Mouse (Mus musculus) MEL-GATA-1-ER (cell line): ENCODE data around the gene Snx20.
"Not testable (repeated sequence)": the region's sequence is repeated elsewhere in the genome, so short reads cannot be mapped to it uniquely, and the experiment has no call there.

ENCODE experiments used
- DNase-seq: peaks from one replicate; pipeline ENCODE4 v3.0.0-alpha.2; 2012; ENCODE audit warnings: low read depth; ENCODE audit errors: extremely low read depth

Snx20 gene

GRCm38 (mm10) chr8:88635474-88636397 lies at the start of gene Snx20:
Snx20 (minus strand) TSS chr8:88636128.
- peak; percentile 94 for DNase-seq

DNA sequence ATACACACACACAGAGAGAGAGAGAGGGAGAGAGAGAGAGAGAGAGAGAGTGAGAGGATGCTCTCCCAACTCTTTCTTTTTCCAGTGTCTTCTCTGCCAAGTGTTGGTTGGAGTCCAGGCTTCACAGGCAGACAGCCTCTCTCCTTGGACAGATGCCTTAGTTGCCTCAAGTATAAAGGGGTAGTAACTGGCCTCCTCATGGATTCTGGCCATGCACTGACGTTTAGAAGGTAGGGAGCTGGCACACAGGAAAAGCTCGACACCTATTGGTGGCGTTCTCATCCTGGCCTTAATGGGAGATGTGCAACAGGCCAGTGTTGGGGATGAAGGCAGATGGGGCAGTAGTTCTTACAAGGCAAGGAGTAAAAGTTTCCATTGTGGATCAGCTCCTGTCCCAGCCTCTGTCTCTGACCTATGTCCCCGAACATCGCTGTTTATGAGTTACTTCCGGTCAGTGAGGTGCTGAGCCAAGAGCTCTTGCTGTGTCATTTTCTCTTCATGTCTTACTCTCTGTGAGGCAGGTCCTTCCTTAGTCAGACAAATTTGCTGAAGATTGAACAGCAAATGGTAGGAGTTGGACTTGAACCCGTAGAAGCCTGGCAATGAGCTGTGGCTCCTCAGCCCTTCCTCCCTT lies 47.8 kb upstream of the Snx20 start:
- no peak for DNase-seq

DNA sequence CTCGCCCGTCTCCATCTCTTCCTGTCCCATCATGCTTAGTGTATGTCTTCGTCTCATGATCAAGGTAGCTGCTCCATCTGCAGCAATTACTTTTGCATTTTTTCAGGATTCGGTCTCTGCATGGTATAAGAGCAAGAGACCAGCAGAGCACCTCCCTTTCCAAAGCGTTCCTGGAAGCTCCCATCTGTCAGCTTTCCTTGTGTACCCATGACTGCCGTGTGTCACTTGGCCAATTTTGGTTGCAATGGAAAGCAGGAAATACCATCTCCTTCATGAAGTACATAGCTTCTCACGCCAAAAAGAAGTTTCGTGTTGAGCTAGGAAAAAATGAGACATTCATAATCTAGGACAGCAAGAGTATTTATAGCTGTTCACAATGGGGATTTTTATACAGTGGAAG lies 45.1 kb upstream of the Snx20 start:
- DNase-seq = no peak

GRCm38 (mm10) chr8:88680566-88680965 lies 44.6 kb upstream of the Snx20 start:
- no peak for DNase-seq

DNA sequence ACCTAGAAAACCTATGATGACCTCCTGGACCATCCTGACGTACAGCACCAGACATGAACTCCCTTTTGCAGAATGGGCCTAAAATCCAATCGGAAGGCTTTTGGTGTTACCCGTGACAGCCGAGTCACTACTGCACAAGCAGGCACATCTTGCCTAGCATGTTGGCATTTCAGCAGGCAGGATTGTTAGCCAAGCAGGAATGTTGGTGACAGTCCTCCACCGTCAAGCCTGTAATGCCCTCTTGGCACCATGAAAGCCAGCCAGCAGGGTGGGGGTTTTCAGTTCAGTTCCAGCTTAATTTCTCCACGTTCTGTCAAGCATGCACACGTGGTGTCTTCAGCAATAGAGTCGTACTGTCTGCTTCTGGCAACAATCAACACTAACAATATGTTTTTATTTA lies 41.1 kb upstream of the Snx20 start:
- no peak for DNase-seq

- DNase-seq = no peak
Observed at GRCm38 (mm10) chr8:88675372-88676165, 39.6 kb upstream of the Snx20 start.

GRCm38 (mm10) chr8:88673859-88674258 lies 37.9 kb upstream of the Snx20 start:
- no peak for DNase-seq

- no peak for DNase-seq
Observed at GRCm38 (mm10) chr8:88671575-88671974, 35.6 kb upstream of the Snx20 start.

DNA sequence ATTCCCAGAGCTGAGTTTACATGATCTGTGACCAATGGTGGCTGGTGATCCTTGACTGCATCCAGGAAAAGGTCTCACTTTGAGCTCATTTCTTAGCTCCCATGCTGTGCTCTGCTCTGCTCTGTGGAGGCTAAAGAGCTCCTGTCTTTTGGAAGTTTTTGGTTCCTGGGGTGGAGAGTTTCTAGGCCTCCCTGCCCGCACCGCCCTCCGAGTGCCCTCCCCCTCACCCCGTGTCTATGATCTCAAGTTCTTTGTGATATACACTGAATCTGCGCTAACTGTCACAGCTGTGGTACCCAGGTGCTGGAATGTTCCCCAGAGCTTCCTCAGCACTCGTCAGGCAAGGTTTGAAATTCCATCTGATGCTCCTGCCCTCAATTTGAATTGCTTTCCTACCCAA lies 34.9 kb upstream of the Snx20 start:
- no peak for DNase-seq

- no peak for DNase-seq
Observed at GRCm38 (mm10) chr8:88668400-88669086, 32.6 kb upstream of the Snx20 start.

GRCm38 (mm10) chr8:88666435-88666834 lies 30.5 kb upstream of the Snx20 start:
- peak; percentile 71 for DNase-seq

DNA sequence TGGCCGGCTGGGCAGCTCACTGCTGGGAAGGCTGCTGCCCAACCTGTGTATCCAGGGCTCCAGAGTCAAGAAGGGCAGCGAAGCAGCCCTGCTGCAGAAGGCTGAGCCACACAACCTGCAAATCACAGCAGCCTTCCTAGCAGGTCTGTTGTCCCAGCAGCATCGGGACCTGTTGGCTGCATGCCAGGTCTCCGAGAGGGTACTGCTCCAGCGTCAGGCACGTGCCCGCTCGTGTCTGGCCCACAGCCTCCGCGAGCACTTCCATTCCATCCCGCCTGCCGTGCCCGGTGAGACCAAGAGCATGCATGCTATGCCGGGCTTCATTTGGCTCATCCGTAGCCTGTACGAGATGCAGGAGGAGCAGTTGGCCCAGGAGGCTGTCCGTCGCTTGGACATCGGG lies 29.0 kb upstream of the Snx20 start:
- no peak for DNase-seq

DNA sequence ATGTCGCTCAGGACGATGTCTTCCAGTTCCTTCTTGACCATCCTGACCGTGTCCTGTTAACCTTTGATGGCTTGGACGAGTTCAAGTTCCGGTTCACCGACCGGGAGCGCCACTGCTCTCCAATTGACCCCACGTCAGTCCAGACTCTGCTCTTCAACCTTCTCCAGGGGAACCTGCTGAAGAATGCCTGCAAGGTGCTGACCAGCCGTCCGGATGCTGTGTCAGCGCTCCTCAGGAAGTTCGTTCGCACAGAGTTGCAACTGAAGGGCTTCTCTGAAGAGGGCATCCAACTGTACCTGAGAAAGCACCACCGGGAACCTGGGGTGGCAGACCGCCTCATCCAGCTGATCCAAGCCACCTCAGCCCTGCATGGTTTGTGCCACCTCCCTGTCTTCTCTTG lies 28.2 kb upstream of the Snx20 start:
- no peak for DNase-seq

DNA sequence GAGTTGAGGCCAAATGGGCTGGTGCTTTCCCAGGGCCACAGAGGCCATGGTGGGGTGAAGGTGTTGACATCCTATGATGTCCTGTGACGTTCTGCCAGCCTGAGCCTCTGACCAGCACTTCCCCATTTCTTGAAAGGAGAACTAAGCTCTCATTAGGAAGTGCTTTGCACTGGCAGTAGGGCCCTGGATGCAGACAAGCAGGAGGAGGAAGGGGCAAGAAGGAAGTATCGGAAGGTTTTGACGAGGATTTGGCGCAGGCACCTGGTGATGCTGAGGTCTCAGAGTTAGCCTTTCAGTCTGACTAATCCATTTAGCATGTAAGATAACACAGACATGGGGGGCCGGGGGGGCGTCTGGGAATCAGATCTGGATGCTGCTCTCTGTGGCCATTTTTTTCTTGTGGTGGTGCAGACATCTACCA lies 26.5 kb upstream of the Snx20 start:
- peak; percentile 93 for DNase-seq

DNA sequence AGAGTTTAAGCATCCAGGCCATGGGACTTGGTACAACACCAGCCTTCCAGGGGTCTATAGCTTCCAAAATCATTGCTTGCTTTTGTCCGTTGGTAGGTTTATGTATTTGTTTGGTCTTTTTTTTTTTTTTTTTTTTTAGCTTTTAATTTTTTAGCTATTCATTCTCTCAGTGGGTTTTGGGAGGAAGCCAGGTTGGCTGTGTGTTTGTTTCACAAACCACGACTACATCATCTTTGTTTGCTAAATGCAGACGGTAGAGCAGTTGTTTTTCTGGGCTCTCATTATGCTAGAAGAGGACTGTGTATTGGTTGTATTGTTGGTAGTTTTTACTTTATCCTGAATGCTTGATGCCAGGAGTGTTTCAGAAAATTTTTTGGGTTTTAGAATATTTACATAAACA lies 23.9 kb upstream of the Snx20 start:
- no peak for DNase-seq

GRCm38 (mm10) chr8:88655334-88655733 lies 19.4 kb upstream of the Snx20 start:
- no peak for DNase-seq

- not testable (repeated sequence) for DNase-seq
Observed at GRCm38 (mm10) chr8:88651122-88651521, 15.2 kb upstream of the Snx20 start.

GRCm38 (mm10) chr8:88650016-88650708 lies 14.2 kb upstream of the Snx20 start:
- DNase-seq = no peak

- DNase-seq = no peak
Observed at GRCm38 (mm10) chr8:88648322-88648721, 12.4 kb upstream of the Snx20 start.
